8 mouse cellular contexts compared by ENCODE assay signal in the genomic region with DNA sequence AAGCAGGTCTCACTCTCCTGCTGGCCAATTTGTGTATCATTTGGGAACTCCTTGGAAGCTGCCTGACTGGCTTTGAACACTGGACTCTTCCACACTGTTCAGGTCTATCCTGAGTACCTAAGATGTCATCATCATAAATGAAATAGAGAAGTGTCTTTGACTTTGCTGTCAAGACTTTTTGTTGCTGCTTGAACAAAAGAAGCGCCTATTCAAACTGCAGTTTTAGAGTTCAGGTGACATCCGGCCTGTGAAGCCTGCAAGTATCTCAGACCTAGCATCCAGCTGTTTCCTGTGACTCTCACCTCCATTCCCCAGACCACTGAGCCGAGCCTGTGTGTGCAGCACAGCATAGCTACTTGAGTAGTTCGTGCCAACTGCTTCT. TPM values are rescaled to one million over a fixed set of nuclear protein-coding genes. Genes with fewer than 3 reads are reported as not detected.
DNase-seq lines count a peak whose midpoint lies in the region; ATAC-seq lines count a peak whose summit lies in the region.

No protein-coding gene starts in this region.

- peak; percentile 26 for DNase-seq in neural tube, embryonic 11.5 days (ENCODE audit: low spot score)
- no peak for DNase-seq in neural tube, embryonic 10.5 days (ENCODE audit: extremely low spot score, low spot score)
- DNase-seq in lung, postnatal 25 days (ENCODE audit: low spot score): peak; percentile 70
- no peak for DNase-seq in left cerebral cortex, postnatal 36 days (ENCODE audit: low spot score in 2 of 2)

- 56% methylated on average over 4 of the region's 4 CpGs for WGBS in neural tube, embryonic 11.5 days
- 23% methylated on average over 4 of the region's 4 CpGs for WGBS in forebrain, embryonic 15.5 days
- 17% methylated on average over 4 of the region's 4 CpGs for WGBS in kidney, embryonic 14.5 days
- 17% methylated on average over 4 of the region's 4 CpGs for WGBS in stomach, embryonic 15.5 days

- peak overlapping the region; percentile 44 for H3K4me3 ChIP-seq in neural tube, embryonic 11.5 days (ENCODE audit: low read depth, low read length)
- peak overlapping the region; percentile 54 for H3K4me3 ChIP-seq in forebrain, embryonic 15.5 days
- H3K4me3 ChIP-seq in kidney, embryonic 14.5 days (ENCODE audit: low read length): peak overlapping the region; percentile 52
- peak overlapping the region; percentile 50 for H3K4me3 ChIP-seq in stomach, embryonic 15.5 days (replicated peaks)

- peak overlapping the region; percentile 55 for H3K4me2 ChIP-seq in neural tube, embryonic 11.5 days (ENCODE audit: low read depth)
- peak overlapping the region; percentile 81 for H3K4me2 ChIP-seq in forebrain, embryonic 15.5 days (replicated peaks)
- H3K4me2 ChIP-seq in kidney, embryonic 14.5 days (replicated peaks; ENCODE audit: low read depth, low read length): peak overlapping the region; percentile 84
- peak overlapping the region; percentile 70 for H3K4me2 ChIP-seq in stomach, embryonic 15.5 days

- H3K36me3 ChIP-seq in neural tube, embryonic 11.5 days (ENCODE audit: control insufficient read depth, insufficient read depth, low read length): peaks cover 2% of the 10 kb centered on the region; the same call in 1 of the 2 replicates
- H3K36me3 ChIP-seq in forebrain, embryonic 15.5 days: peaks cover 9% of the 10 kb centered on the region; the same call in 1 of the 2 replicates
- peaks cover 36% of the 10 kb centered on the region; the same call in 1 of the 2 replicates for H3K36me3 ChIP-seq in kidney, embryonic 14.5 days (ENCODE audit: control insufficient read depth, insufficient read depth, low read length)
- 0 out of 2 replicates have a peak, but pooled peaks cover 3% of the 10 kb centered on the region for H3K36me3 ChIP-seq in stomach, embryonic 15.5 days

- no peak overlapping the region for H3K27ac ChIP-seq in neural tube, embryonic 11.5 days (ENCODE audit: low read depth, low read length)
- 0 out of 2 replicates have a peak overlapping the region, but pooled peaks have one; percentile 2 for H3K27ac ChIP-seq in forebrain, embryonic 15.5 days (replicated peaks)
- H3K27ac ChIP-seq in kidney, embryonic 14.5 days (ENCODE audit: low read depth, low read length): no peak overlapping the region
- H3K27ac ChIP-seq in stomach, embryonic 15.5 days: peak overlapping the region; percentile 54; the same call in 1 of the 2 replicates

- H3K9ac ChIP-seq in neural tube, embryonic 11.5 days (ENCODE audit: low read length): peak overlapping the region; percentile 27
- H3K9ac ChIP-seq in forebrain, embryonic 15.5 days (replicated peaks): peak overlapping the region; percentile 52
- no peak overlapping the region for H3K9ac ChIP-seq in kidney, embryonic 14.5 days (ENCODE audit: low read depth, low read length)
- peak overlapping the region; percentile 41; the same call in 1 of the 2 replicates for H3K9ac ChIP-seq in stomach, embryonic 15.5 days

- no peaks in the 10 kb centered on the region for H3K9me3 ChIP-seq in neural tube, embryonic 11.5 days (ENCODE audit: control insufficient read depth, low read length)
- no peaks in the 10 kb centered on the region for H3K9me3 ChIP-seq in forebrain, embryonic 15.5 days
- H3K9me3 ChIP-seq in kidney, embryonic 14.5 days (ENCODE audit: control insufficient read depth, low read length): no peaks in the 10 kb centered on the region
- no peaks in the 10 kb centered on the region for H3K9me3 ChIP-seq in stomach, embryonic 15.5 days

- intact Hi-C loops in left cerebral cortex, postnatal 36 days (cut with DNase I): loop anchor here (10.0 kb wide), 1 partner anchor 314 kb away; no protein-coding TSS in a partner anchor

- no peak for ATAC-seq in neural tube, embryonic 11.5 days (ENCODE audit: insufficient read depth, low FRiP score, low TSS enrichment)
- no peak for ATAC-seq in forebrain, embryonic 15.5 days (replicated peaks)
- ATAC-seq in kidney, embryonic 14.5 days (ENCODE audit: low FRiP score, low TSS enrichment): no peak
- no peak for ATAC-seq in stomach, embryonic 15.5 days (ENCODE audit: insufficient read depth, low FRiP score, low read depth)
- no peak for ATAC-seq in frontal cortex, adult (ENCODE audit: low TSS enrichment)

- H3K4me1 ChIP-seq in neural tube, embryonic 11.5 days (ENCODE audit: control insufficient read depth, insufficient read depth, low read length): peaks cover 22% of the 10 kb centered on the region; the same call in 1 of the 2 replicates
- peaks cover 64% of the 10 kb centered on the region for H3K4me1 ChIP-seq in forebrain, embryonic 15.5 days
- peaks cover 9% of the 10 kb centered on the region; the same call in 1 of the 2 replicates for H3K4me1 ChIP-seq in kidney, embryonic 14.5 days (ENCODE audit: control insufficient read depth, insufficient read depth, low read length)
- H3K4me1 ChIP-seq in stomach, embryonic 15.5 days: peaks cover 4% of the 10 kb centered on the region; the same call in 1 of the 2 replicates

- no peaks in the 10 kb centered on the region for H3K27me3 ChIP-seq in neural tube, embryonic 11.5 days (ENCODE audit: control insufficient read depth, insufficient read depth, low read length)
- H3K27me3 ChIP-seq in forebrain, embryonic 15.5 days: no peaks in the 10 kb centered on the region
- no peaks in the 10 kb centered on the region for H3K27me3 ChIP-seq in kidney, embryonic 14.5 days (ENCODE audit: control insufficient read depth, insufficient read depth, low read length)
- H3K27me3 ChIP-seq in stomach, embryonic 15.5 days (replicated peaks): no peaks in the 10 kb centered on the region

RNA-seq across cellular contexts. Expression of gene Btg1, which starts 4.1 kb away (rescaled TPM):
- polyA plus RNA-seq in neural tube, embryonic 11.5 days (2014; fragmentation: Nextera tagmentation; extraction: Ambion mirVana): 63.0 and 69.3 TPM in 2 replicates
- 60.0 and 61.2 TPM in 2 replicates for polyA plus RNA-seq in forebrain, embryonic 15.5 days (2015; fragmentation: Nextera tagmentation; extraction: Ambion mirVana)
- polyA plus RNA-seq in kidney, embryonic 14.5 days (2014; fragmentation: Nextera tagmentation; extraction: Ambion mirVana): 47.3 and 55.9 TPM in 2 replicates
- polyA plus RNA-seq in stomach, embryonic 15.5 days (2015; fragmentation: Nextera tagmentation; extraction: Ambion mirVana): 61.2 and 62.3 TPM in 2 replicates
- 10 to 100 TPM; 34.8 to 41.6 TPM for total RNA-seq in left cerebral cortex, postnatal 36 days (2021)

Comparison
In these comparisons a context has a peak if more than half of its experiments do, and no peak if none do; other contexts are left out.
1. DNase-seq: peak in neural tube, embryonic 11.5 days (single experiment) and lung, postnatal 25 days (single experiment); none in neural tube, embryonic 10.5 days (single experiment) and left cerebral cortex, postnatal 36 days (0 of 2).
2. H3K27ac ChIP-seq: peak in forebrain, embryonic 15.5 days (single experiment) and stomach, embryonic 15.5 days (single experiment); none in neural tube, embryonic 11.5 days (single experiment) and kidney, embryonic 14.5 days (single experiment).
3. Peak in every context shown above with its lines, with median percentiles within 50 percentile points of each other: H3K4me2 ChIP-seq and H3K4me3 ChIP-seq.